ENCODE assay signal across 9 mouse cellular contexts in the genomic region with DNA sequence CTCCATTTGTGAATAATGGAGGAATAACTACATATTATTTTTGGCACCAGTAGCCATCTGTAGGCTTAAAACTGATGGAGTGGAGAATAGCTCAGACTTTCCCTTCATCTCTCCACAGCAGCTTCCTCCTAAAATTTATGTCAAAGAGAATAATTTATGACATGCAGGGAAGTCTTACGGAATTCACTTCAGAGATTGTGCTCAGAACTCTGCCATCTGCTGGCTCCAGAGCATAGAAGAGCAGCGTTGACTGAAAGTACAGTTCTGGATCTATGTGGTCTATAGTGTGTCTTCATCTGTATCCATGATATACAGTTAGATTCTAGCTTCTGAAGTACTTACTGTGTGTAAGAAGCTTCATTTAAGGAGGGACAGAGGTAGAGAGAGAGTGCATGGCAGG. TPM values are rescaled to one million over a fixed set of nuclear protein-coding genes. Genes with fewer than 3 reads are reported as not detected.
DNase-seq lines count a peak whose midpoint lies in the region; ATAC-seq and TF ChIP-seq lines count a peak whose summit lies in the region.
"Had no signal": no experiment of that assay in that cellular context is flagged by ENCODE, and none has a peak within 500 bp of the region (broad histone marks: within the 10 kb centered on the region; RNA-seq: fewer than 3 reads in every experiment).

No protein-coding gene starts in this region.

- TF ChIP-seq EP300 in stomach, postnatal 0 days (optimal IDR thresholded peaks at IDR 0.05), result no peak

- H3K36me3 ChIP-seq in kidney, adult 2 months (ENCODE audit: control insufficient read depth, insufficient read depth, low read length), result no peaks in the 10 kb centered on the region
- peaks cover 43% of the 10 kb centered on the region for H3K36me3 ChIP-seq in midbrain, embryonic 14.5 days (ENCODE audit: control insufficient read depth, insufficient read depth, low read length)
- H3K36me3 ChIP-seq in midbrain, embryonic 11.5 days (ENCODE audit: control insufficient read depth, insufficient read depth, low read length), result no peaks in the 10 kb centered on the region
- no peaks in the 10 kb centered on the region for H3K36me3 ChIP-seq in stomach, postnatal 0 days (ENCODE audit: control insufficient read depth, insufficient read depth, low read length)
- H3K36me3 ChIP-seq: kidney, embryonic 15.5 days had no signal

- H3K4me2 ChIP-seq in midbrain, embryonic 14.5 days (ENCODE audit: low read length), result no peak overlapping the region
- no peak overlapping the region for H3K4me2 ChIP-seq in midbrain, embryonic 11.5 days
- no peak overlapping the region for H3K4me2 ChIP-seq in stomach, postnatal 0 days (replicated peaks; ENCODE audit: low read depth)
- H3K4me2 ChIP-seq: kidney, embryonic 15.5 days had no signal

- H3K9ac ChIP-seq in midbrain, embryonic 14.5 days (replicated peaks; ENCODE audit: low read length), result no peak overlapping the region
- H3K9ac ChIP-seq in midbrain, embryonic 11.5 days (ENCODE audit: low read length), result no peak overlapping the region
- no peak overlapping the region for H3K9ac ChIP-seq in stomach, postnatal 0 days (ENCODE audit: low read length)
- H3K9ac ChIP-seq: kidney, embryonic 15.5 days had no signal

- H3K27me3 ChIP-seq in kidney, adult 2 months (replicated peaks; ENCODE audit: control insufficient read depth, insufficient read depth, low read length), result no peaks in the 10 kb centered on the region
- H3K27me3 ChIP-seq in midbrain, embryonic 14.5 days (ENCODE audit: control insufficient read depth, insufficient read depth, low read length), result no peaks in the 10 kb centered on the region
- no peaks in the 10 kb centered on the region for H3K27me3 ChIP-seq in midbrain, embryonic 11.5 days (ENCODE audit: control insufficient read depth, insufficient read depth, low read length)
- H3K27me3 ChIP-seq in stomach, postnatal 0 days (ENCODE audit: control insufficient read depth, insufficient read depth, low read length), result no peaks in the 10 kb centered on the region
- H3K27me3 ChIP-seq: kidney, embryonic 15.5 days had no signal

- H3K9me3 ChIP-seq in midbrain, embryonic 14.5 days (ENCODE audit: control insufficient read depth, low read length), result no peaks in the 10 kb centered on the region
- H3K9me3 ChIP-seq in midbrain, embryonic 11.5 days (ENCODE audit: control insufficient read depth, low read length), result no peaks in the 10 kb centered on the region
- no peaks in the 10 kb centered on the region for H3K9me3 ChIP-seq in stomach, postnatal 0 days (ENCODE audit: control insufficient read depth, low read length)
- H3K9me3 ChIP-seq: kidney, embryonic 15.5 days had no signal

- no peak overlapping the region for H3K4me3 ChIP-seq in kidney, adult 2 months (ENCODE audit: insufficient read depth, low read depth, low read length)
- no peak overlapping the region for H3K4me3 ChIP-seq in midbrain, embryonic 14.5 days (replicated peaks; ENCODE audit: low read depth, low read length)
- no peak overlapping the region for H3K4me3 ChIP-seq in midbrain, embryonic 11.5 days (ENCODE audit: low read depth, low read length)
- no peak overlapping the region for H3K4me3 ChIP-seq in stomach, postnatal 0 days (ENCODE audit: low read depth, low read length)
- H3K4me3 ChIP-seq: kidney, embryonic 15.5 days had no signal

- no peak for TF ChIP-seq POLR2A in kidney, adult 2 months (IDR thresholded peaks at IDR 0.05; ENCODE audit: low read depth, low read length)

- TF ChIP-seq CTCF in kidney, adult 2 months (conservative IDR thresholded peaks at IDR 0.05; ENCODE audit: insufficient read depth, insufficient read length, low read depth, low read length), result no peak
- peak; percentile 64 for TF ChIP-seq CTCF in stomach, postnatal 0 days (IDR thresholded peaks at IDR 0.05; ENCODE audit: low read depth)

- no peak overlapping the region for H3K27ac ChIP-seq in kidney, adult 2 months (ENCODE audit: insufficient read depth, low read depth, low read length)
- H3K27ac ChIP-seq in midbrain, embryonic 14.5 days (replicated peaks; ENCODE audit: low read depth, low read length), result no peak overlapping the region
- H3K27ac ChIP-seq in midbrain, embryonic 11.5 days (ENCODE audit: low read depth, low read length), result no peak overlapping the region
- H3K27ac ChIP-seq in stomach, postnatal 0 days (replicated peaks), result no peak overlapping the region
- H3K27ac ChIP-seq: kidney, embryonic 15.5 days had no signal

- 30% methylated on average over 2 of the region's 2 CpGs for WGBS in kidney, adult 2 months
- WGBS in midbrain, embryonic 14.5 days, result 53% methylated on average over 2 of the region's 2 CpGs
- 70% methylated on average over 2 of the region's 2 CpGs for WGBS in midbrain, embryonic 11.5 days
- WGBS in stomach, postnatal 0 days, result 40% methylated on average over 2 of the region's 2 CpGs

- DNase-seq in kidney, adult 2 months, result peak; percentile 5
- no peak for DNase-seq in kidney, adult 8-10 months
- DNase-seq in midbrain, embryonic 14.5 days, result peak; percentile 76
- no peak for DNase-seq in midbrain, embryonic 11.5 days (ENCODE audit: low spot score, missing footprints)
- DNase-seq in embryo, embryonic 11 days, result peak; percentile 25
- no peak for DNase-seq in stomach, postnatal 0 days (ENCODE audit: low spot score)
- DNase-seq in heart, adult 18-20 months, result no peak
- DNase-seq: spleen, adult 18-20 months had no signal

- no peak for ATAC-seq in midbrain, embryonic 14.5 days (ENCODE audit: low FRiP score, low TSS enrichment)
- no peak for ATAC-seq in midbrain, embryonic 11.5 days (ENCODE audit: low FRiP score)
- no peak for ATAC-seq in stomach, postnatal 0 days (ENCODE audit: low FRiP score, low TSS enrichment)

- H3K4me1 ChIP-seq in kidney, adult 2 months (ENCODE audit: control insufficient read depth, insufficient read depth, low read length), result no peaks in the 10 kb centered on the region
- peaks cover 4% of the 10 kb centered on the region; the same call in 1 of the 2 replicates for H3K4me1 ChIP-seq in midbrain, embryonic 14.5 days (ENCODE audit: control insufficient read depth, insufficient read depth, low read length)
- peaks cover 15% of the 10 kb centered on the region for H3K4me1 ChIP-seq in midbrain, embryonic 11.5 days (ENCODE audit: control insufficient read depth, insufficient read depth, low read length)
- H3K4me1 ChIP-seq in stomach, postnatal 0 days (replicated peaks; ENCODE audit: control insufficient read depth, insufficient read depth), result no peaks in the 10 kb centered on the region
- H3K4me1 ChIP-seq: kidney, embryonic 15.5 days had no signal

RNA-seq across cellular contexts. Expression of a gene that starts 22.9 kb away (rescaled TPM):
- 0.38 and 0.54 TPM in 2 replicates for polyA plus RNA-seq in kidney, adult 2 months (2012; rRNA removed)
- polyA plus RNA-seq in midbrain, embryonic 14.5 days (2014; fragmentation: Nextera tagmentation; extraction: Ambion mirVana), result 0.23 and 0.57 TPM in 2 replicates
- 0.30 and 0.70 TPM in 2 replicates for polyA plus RNA-seq in midbrain, embryonic 11.5 days (2014; fragmentation: Nextera tagmentation; extraction: Ambion mirVana)
- polyA plus RNA-seq in stomach, postnatal 0 days (2015; fragmentation: Nextera tagmentation; extraction: Ambion mirVana), result 0.23 and 0.41 TPM in 2 replicates
- under 1 TPM in 1 of 2 experiments, not detected in 1; 0.07 TPM for total RNA-seq in heart, adult 18-20 months (2021)

Comparison
In these comparisons a context has a peak if more than half of its experiments do, and no peak if none do; other contexts are left out.
1. DNase-seq: peak in kidney, adult 2 months (single experiment), midbrain, embryonic 14.5 days (single experiment) and embryo, embryonic 11 days (single experiment); none in kidney, adult 8-10 months (0 of 2), midbrain, embryonic 11.5 days (single experiment), stomach, postnatal 0 days (single experiment) and heart, adult 18-20 months (0 of 2).